Mouse (Mus musculus) G1E (cell line): ENCODE data around the gene C77080.

Experiments used
- CTCF ChIP-seq: IDR thresholded peaks from 2 replicates; pipeline ENCODE4 v1.5.1; 2012; ENCODE audit warnings: low read depth, low read length, inconsistent platforms, mixed read lengths
- GATA1 ChIP-seq: IDR thresholded peaks from 2 replicates; pipeline ENCODE4 v1.6.1; 2012; ENCODE audit warnings: borderline replicate concordance, low read length, inconsistent platforms, mixed read lengths

- TF ChIP-seq CTCF: no peak
- no peak for TF ChIP-seq GATA1
These were observed 11.5 kb upstream of the C77080 start for GRCm38 (mm10) chr4:129272756-129273046.
